Comparison of ENCODE assay signal across 16 mouse cellular contexts in genomic region chr9:83605886-83606640, GRCm38 (mm10). TPM values are rescaled to one million over a fixed set of nuclear protein-coding genes. Genes with fewer than 3 reads are reported as not detected.
DNase-seq lines count a peak whose midpoint lies in the region; ATAC-seq lines count a peak whose summit lies in the region.
"Had no signal": no experiment of that assay in that cellular context is flagged by ENCODE, and none has a peak within 500 bp of the region (broad histone marks: within the 10 kb centered on the region; RNA-seq: fewer than 3 reads in every experiment).

No protein-coding gene starts in this region.

- intact Hi-C loops in heart, postnatal 10 days (cut with DNase I) = loop anchor here (5.0 kb wide), 1 partner anchor 234 kb away; no protein-coding TSS in a partner anchor

- H3K9me3 ChIP-seq in heart, embryonic 10.5 days = no peaks in the 10 kb centered on the region
- no peaks in the 10 kb centered on the region for H3K9me3 ChIP-seq in intestine, embryonic 16.5 days (ENCODE audit: control insufficient read depth, low read length)
- H3K9me3 ChIP-seq: heart, embryonic 13.5 days; limb, embryonic 13.5 days; midbrain, embryonic 15.5 days had no signal

- H3K4me3 ChIP-seq in heart, embryonic 10.5 days = no peak overlapping the region
- H3K4me3 ChIP-seq in intestine, embryonic 16.5 days (ENCODE audit: low read length) = no peak overlapping the region
- H3K4me3 ChIP-seq: heart, embryonic 13.5 days; limb, embryonic 13.5 days; midbrain, embryonic 15.5 days had no signal

- H3K27me3 ChIP-seq in heart, embryonic 10.5 days (ENCODE audit: insufficient read depth, poor library complexity, severe bottlenecking) = no peaks in the 10 kb centered on the region
- no peaks in the 10 kb centered on the region for H3K27me3 ChIP-seq in intestine, embryonic 16.5 days (replicated peaks; ENCODE audit: control insufficient read depth, insufficient read depth, low read length)
- H3K27me3 ChIP-seq: heart, embryonic 13.5 days; limb, embryonic 13.5 days; midbrain, embryonic 15.5 days had no signal

- peaks cover 25% of the 10 kb centered on the region for H3K4me1 ChIP-seq in heart, embryonic 10.5 days
- peaks cover 4% of the 10 kb centered on the region; the same call in 1 of the 2 replicates for H3K4me1 ChIP-seq in intestine, embryonic 16.5 days (ENCODE audit: control insufficient read depth, insufficient read depth, low read length)

- H3K4me2 ChIP-seq in intestine, embryonic 16.5 days (ENCODE audit: low read depth, low read length) = no peak overlapping the region
- H3K4me2 ChIP-seq: heart, embryonic 13.5 days; limb, embryonic 13.5 days; midbrain, embryonic 15.5 days had no signal

- 0 out of 2 replicates have a peak, but pooled peaks have one; percentile 28 for ATAC-seq in intestine, embryonic 16.5 days
- ATAC-seq: forebrain, embryonic 16.5 days; inflammation-experienced regulatory T-cells, adult 6 months; midbrain, embryonic 15.5 days had no signal

- DNase-seq in heart, embryonic 10.5 days (ENCODE audit: low spot score) = peak; percentile 51
- DNase-seq in heart, postnatal 10 days = no peak
- peak; percentile 19 for DNase-seq in kidney, postnatal 14 days
- no peak for DNase-seq in kidney, adult 8-10 months
- DNase-seq in brain, adult 2 months (ENCODE audit: low read depth, low spot score) = peak; percentile 23
- no peak for DNase-seq in T-cell, adult 2 months (ENCODE audit: low spot score)
- DNase-seq: gastrocnemius, postnatal 10 days; lung, postnatal 14 days; right cerebral cortex, postnatal 25 days; thymus, postnatal 4 days had no signal

- peak overlapping the region; percentile 52; the same call in 1 of the 2 replicates for H3K27ac ChIP-seq in heart, embryonic 10.5 days
- H3K27ac ChIP-seq in intestine, embryonic 16.5 days (ENCODE audit: low read length) = peak overlapping the region; percentile 50; the same call in 1 of the 2 replicates
- H3K27ac ChIP-seq: heart, embryonic 13.5 days; limb, embryonic 13.5 days; midbrain, embryonic 15.5 days had no signal

- 64% methylated on average over 8 of the region's 8 CpGs for WGBS in heart, embryonic 10.5 days
- 52% methylated on average over 8 of the region's 8 CpGs for WGBS in intestine, embryonic 16.5 days

- no peaks in the 10 kb centered on the region for H3K36me3 ChIP-seq in heart, embryonic 10.5 days
- H3K36me3 ChIP-seq in intestine, embryonic 16.5 days (ENCODE audit: control insufficient read depth, insufficient read depth, low read length) = no peaks in the 10 kb centered on the region
- H3K36me3 ChIP-seq: heart, embryonic 13.5 days; limb, embryonic 13.5 days; midbrain, embryonic 15.5 days had no signal

- H3K9ac ChIP-seq in intestine, embryonic 16.5 days (ENCODE audit: low read depth, low read length) = no peak overlapping the region
- H3K9ac ChIP-seq: heart, embryonic 13.5 days; limb, embryonic 13.5 days; midbrain, embryonic 15.5 days had no signal

RNA-seq across cellular contexts. Expression of gene Sh3bgrl2, which starts 57.9 kb away (rescaled TPM):
- polyA plus RNA-seq in heart, embryonic 10.5 days (2016; fragmentation: Nextera tagmentation; extraction: Ambion mirVana) = 16.2 and 17.6 TPM in 2 replicates
- total RNA-seq in heart, postnatal 10 days (2021) = 1 to 10 TPM; 5.8 to 6.4 TPM
- 16.5 and 17.9 TPM in 2 replicates for polyA plus RNA-seq in intestine, embryonic 16.5 days (2015; fragmentation: Nextera tagmentation; extraction: Ambion mirVana)

Comparison
In these comparisons a context has a peak if more than half of its experiments do, and no peak if none do; other contexts are left out.
1. DNase-seq: peak in heart, embryonic 10.5 days (single experiment), kidney, postnatal 14 days (single experiment) and brain, adult 2 months (single experiment); none in heart, postnatal 10 days (0 of 2), kidney, adult 8-10 months (0 of 2) and T-cell, adult 2 months (single experiment).